Mouse (Mus musculus) olfactory bulb, adult 2 months (tissue): ENCODE measurements around the gene Chrng. TPM values are rescaled to one million over a fixed set of nuclear protein-coding genes. Genes with fewer than 3 reads are reported as not detected.

Experiments
- H3K27ac ChIP-seq: fragments of 200-500 bp; 2 replicates; pipeline ENCODE4 v1.5.1; 2012; ENCODE audit warnings: low read depth, low read length; ENCODE audit not compliant: insufficient read depth
- H3K4me1 ChIP-seq: fragments of 200-500 bp; 2 replicates; pipeline ENCODE4 v1.6.1; 2012; ENCODE audit warnings: low read length; ENCODE audit not compliant: control insufficient read depth, insufficient read depth
- H3K4me3 ChIP-seq: fragments of 200-500 bp; 2 replicates; pipeline ENCODE4 v1.5.1; 2012; ENCODE audit warnings: mild to moderate bottlenecking, low read depth, low read length, moderate library complexity; ENCODE audit not compliant: insufficient read depth
- CTCF ChIP-seq: fragments of 200-500 bp; IDR thresholded peaks from 2 replicates; pipeline ENCODE4 v1.5.1; 2012; ENCODE audit warnings: low read depth, mild to moderate bottlenecking, low read length, moderate library complexity; ENCODE audit not compliant: insufficient read depth
- POLR2A ChIP-seq: fragments of 200-500 bp; IDR thresholded peaks from 2 replicates; pipeline ENCODE4 v1.6.1; 2012; ENCODE audit warnings: mild to moderate bottlenecking, low read depth, low read length, moderate library complexity; ENCODE audit not compliant: insufficient read depth
- WGBS: fragments of 180-500 bp; shearing (Covaris S2); methylation state at CpG from one replicate; pipeline ENCODE4 v1.1.7; 2018; 5-methylcytosine and 5-hydroxymethylcytosine counted together
- polyA plus RNA-seq: library from polyadenylated mRNA; stranded (reverse); fragments of >200 nt; gene quantifications from 2 replicates; pipeline ENCODE4 v1.2.4, GENCODE M21; 2012; ENCODE audit warnings: low replicate concordance; ENCODE audit not compliant: missing spikeins, insufficient read depth, insufficient read length

Gene Chrng
- polyA plus RNA-seq, 1 experiment = not detected

- Histone ChIP-seq H3K27ac (no peak overlapping the region), H3K4me1 (peaks cover 5% of the 10 kb centered on the region; the same call in 1 of the 2 replicates), H3K4me3 (no peak overlapping the region)
- TF ChIP-seq CTCF = no peak
- TF ChIP-seq POLR2A = no peak
- 18% methylated on average over 14 of the region's 14 CpGs for WGBS
Observed at GRCm38 (mm10) chr1:87258484-87258883, 54.0 kb downstream of the Chrng start.

GRCm38 (mm10) chr1:87259316-87259715, 54.9 kb downstream of the Chrng start:
- TF ChIP-seq CTCF = no peak
- no peak overlapping the region for H3K4me3 ChIP-seq
- H3K4me1 ChIP-seq = peaks cover 11% of the 10 kb centered on the region
- WGBS = 96% methylated on average over 2 of the region's 2 CpGs
- no peak overlapping the region for H3K27ac ChIP-seq

Other genes starting within 250 kb of the Chrng start
- not detected in 2 replicates for gene Alppl2, start 114.7 kb upstream of the Chrng start, polyA plus RNA-seq
- gene Alpi, start 103.1 kb upstream of the Chrng start, polyA plus RNA-seq = not detected in 2 replicates
- not detected in 2 replicates for gene Akp3, start 79.7 kb upstream of the Chrng start, polyA plus RNA-seq
- not detected in 2 replicates for gene Ecel1, start 48.1 kb upstream of the Chrng start, polyA plus RNA-seq
- gene Prss56, start 21.3 kb upstream of the Chrng start, polyA plus RNA-seq = not detected in 2 replicates
- not detected in 2 replicates for gene Chrnd, start 14.1 kb upstream of the Chrng start, polyA plus RNA-seq
- gene Eif4e2, start 9.3 kb downstream of the Chrng start, polyA plus RNA-seq = not detected in 2 replicates
- not detected in 2 replicates for gene Efhd1, start 59.7 kb downstream of the Chrng start, polyA plus RNA-seq
- gene Gigyf2, start 122.3 kb downstream of the Chrng start, polyA plus RNA-seq = 228 TPM in 1 of 2 replicates, not detected in the other
- not detected in 2 replicates for gene Kcnj13, start 190.1 kb downstream of the Chrng start, polyA plus RNA-seq